Mouse (Mus musculus): Measurements from ENCODE around the gene Cdkl3. TPM values are rescaled to one million over a fixed set of nuclear protein-coding genes. Genes with fewer than 3 reads are reported as not detected.

Cdkl3 gene
- polyA plus RNA-seq, 1 experiment from 2014 or later = 13.2 TPM

GRCm38 (mm10) chr11:52077939-52078338 is 73.9 kb downstream of the Cdkl3 start:
- DNase-seq (ENCODE audit: low spot score) (no peak), ATAC-seq (replicated peaks; ENCODE audit: low FRiP score) (no peak)
- Histone ChIP-seq H3K27me3 (ENCODE audit: control insufficient read depth, insufficient read depth, low read length) (no peaks in the 10 kb centered on the region), H3K27ac (ENCODE audit: low read depth, low read length) (no peak overlapping the region), H3K9me3 (ENCODE audit: control insufficient read depth, low read length) (no peaks in the 10 kb centered on the region), H3K4me2 (ENCODE audit: low read depth, low read length, severe bottlenecking) (no peak overlapping the region), H3K9ac (ENCODE audit: low read length) (no peak overlapping the region), H3K4me3 (ENCODE audit: low read depth, low read length) (no peak overlapping the region), H3K36me3 (ENCODE audit: control insufficient read depth, insufficient read depth, low read length) (no peaks in the 10 kb centered on the region), H3K4me1 (replicated peaks; ENCODE audit: control insufficient read depth, insufficient read depth, low read length) (no peaks in the 10 kb centered on the region)
- 89% methylated on average over 4 of the region's 4 CpGs for WGBS

GRCm38 (mm10) chr11:52079978-52080377 is 76.0 kb downstream of the Cdkl3 start:
- Histone ChIP-seq H3K36me3 (ENCODE audit: control insufficient read depth, insufficient read depth, low read length) (no peaks in the 10 kb centered on the region), H3K4me3 (ENCODE audit: low read depth, low read length) (no peak overlapping the region), H3K27me3 (ENCODE audit: control insufficient read depth, insufficient read depth, low read length) (no peaks in the 10 kb centered on the region), H3K4me1 (replicated peaks; ENCODE audit: control insufficient read depth, insufficient read depth, low read length) (no peaks in the 10 kb centered on the region), H3K4me2 (ENCODE audit: low read depth, low read length, severe bottlenecking) (no peak overlapping the region), H3K9ac (ENCODE audit: low read length) (no peak overlapping the region), H3K27ac (ENCODE audit: low read depth, low read length) (no peak overlapping the region), H3K9me3 (ENCODE audit: control insufficient read depth, low read length) (no peaks in the 10 kb centered on the region)
- ATAC-seq (replicated peaks; ENCODE audit: low FRiP score) (peak; percentile 33; the same call in 1 of the 2 replicates), DNase-seq (ENCODE audit: low spot score) (peak; percentile 64)
- 12% methylated on average over 5 of the region's 5 CpGs for WGBS

- no peak for ATAC-seq (replicated peaks; ENCODE audit: low FRiP score)
- DNase-seq (ENCODE audit: low spot score) = no peak
- Histone ChIP-seq H3K27ac (ENCODE audit: low read depth, low read length) (no peak overlapping the region), H3K9me3 (ENCODE audit: control insufficient read depth, low read length) (no peaks in the 10 kb centered on the region), H3K36me3 (ENCODE audit: control insufficient read depth, insufficient read depth, low read length) (no peaks in the 10 kb centered on the region), H3K27me3 (ENCODE audit: control insufficient read depth, insufficient read depth, low read length) (no peaks in the 10 kb centered on the region), H3K4me3 (ENCODE audit: low read depth, low read length) (no peak overlapping the region), H3K9ac (ENCODE audit: low read length) (no peak overlapping the region), H3K4me1 (replicated peaks; ENCODE audit: control insufficient read depth, insufficient read depth, low read length) (no peaks in the 10 kb centered on the region), H3K4me2 (ENCODE audit: low read depth, low read length, severe bottlenecking) (no peak overlapping the region)
- WGBS = 88% methylated on average over 2 of the region's 2 CpGs
These were observed 76.6 kb downstream of the Cdkl3 start for GRCm38 (mm10) chr11:52080656-52081055.

- ATAC-seq (replicated peaks; ENCODE audit: low FRiP score) (no peak), DNase-seq (ENCODE audit: low spot score) (no peak)
- no peaks in the 10 kb centered on the region for H3K36me3 ChIP-seq (ENCODE audit: control insufficient read depth, insufficient read depth, low read length)
- H3K27ac ChIP-seq (ENCODE audit: low read depth, low read length) = no peak overlapping the region
- H3K9ac ChIP-seq (ENCODE audit: low read length) = no peak overlapping the region
- no peak overlapping the region for H3K4me3 ChIP-seq (ENCODE audit: low read depth, low read length)
- no peaks in the 10 kb centered on the region for H3K27me3 ChIP-seq (ENCODE audit: control insufficient read depth, insufficient read depth, low read length)
- WGBS = 78% methylated on average over 4 of the region's 4 CpGs
- no peaks in the 10 kb centered on the region for H3K4me1 ChIP-seq (replicated peaks; ENCODE audit: control insufficient read depth, insufficient read depth, low read length)
- no peaks in the 10 kb centered on the region for H3K9me3 ChIP-seq (ENCODE audit: control insufficient read depth, low read length)
- no peak overlapping the region for H3K4me2 ChIP-seq (ENCODE audit: low read depth, low read length, severe bottlenecking)
These were observed 81.8 kb downstream of the Cdkl3 start for GRCm38 (mm10) chr11:52085857-52086203.

- Histone ChIP-seq H3K4me3 (ENCODE audit: low read depth, low read length) (no peak overlapping the region), H3K36me3 (ENCODE audit: control insufficient read depth, insufficient read depth, low read length) (no peaks in the 10 kb centered on the region), H3K27me3 (ENCODE audit: control insufficient read depth, insufficient read depth, low read length) (no peaks in the 10 kb centered on the region), H3K9ac (ENCODE audit: low read length) (no peak overlapping the region), H3K4me1 (replicated peaks; ENCODE audit: control insufficient read depth, insufficient read depth, low read length) (no peaks in the 10 kb centered on the region), H3K27ac (ENCODE audit: low read depth, low read length) (no peak overlapping the region), H3K4me2 (ENCODE audit: low read depth, low read length, severe bottlenecking) (no peak overlapping the region), H3K9me3 (ENCODE audit: control insufficient read depth, low read length) (no peaks in the 10 kb centered on the region)
- DNase-seq (ENCODE audit: low spot score) (no peak), ATAC-seq (replicated peaks; ENCODE audit: low FRiP score) (no peak)
- 58% methylated on average over 9 of the region's 9 CpGs for WGBS
These were observed 82.3 kb downstream of the Cdkl3 start for GRCm38 (mm10) chr11:52086204-52086864.

GRCm38 (mm10) chr11:52089291-52089690 is 85.3 kb downstream of the Cdkl3 start:
- no peak overlapping the region for H3K27ac ChIP-seq (ENCODE audit: low read depth, low read length)
- no peaks in the 10 kb centered on the region for H3K27me3 ChIP-seq (ENCODE audit: control insufficient read depth, insufficient read depth, low read length)
- WGBS = 83% methylated on average over 8 of the region's 8 CpGs
- DNase-seq (ENCODE audit: low spot score) (no peak), ATAC-seq (replicated peaks; ENCODE audit: low FRiP score) (no peak)
- H3K4me3 ChIP-seq (ENCODE audit: low read depth, low read length) = no peak overlapping the region
- H3K4me2 ChIP-seq (ENCODE audit: low read depth, low read length, severe bottlenecking) = no peak overlapping the region
- no peaks in the 10 kb centered on the region for H3K4me1 ChIP-seq (replicated peaks; ENCODE audit: control insufficient read depth, insufficient read depth, low read length)
- H3K9ac ChIP-seq (ENCODE audit: low read length) = no peak overlapping the region
- H3K36me3 ChIP-seq (ENCODE audit: control insufficient read depth, insufficient read depth, low read length) = no peaks in the 10 kb centered on the region
- H3K9me3 ChIP-seq (ENCODE audit: control insufficient read depth, low read length) = no peaks in the 10 kb centered on the region

- no peak overlapping the region for H3K9ac ChIP-seq (ENCODE audit: low read length)
- no peaks in the 10 kb centered on the region for H3K27me3 ChIP-seq (ENCODE audit: control insufficient read depth, insufficient read depth, low read length)
- no peaks in the 10 kb centered on the region for H3K9me3 ChIP-seq (ENCODE audit: control insufficient read depth, low read length)
- H3K27ac ChIP-seq (ENCODE audit: low read depth, low read length) = no peak overlapping the region
- DNase-seq (ENCODE audit: low spot score) = no peak
- H3K4me1 ChIP-seq (replicated peaks; ENCODE audit: control insufficient read depth, insufficient read depth, low read length) = no peaks in the 10 kb centered on the region
- H3K4me2 ChIP-seq (ENCODE audit: low read depth, low read length, severe bottlenecking) = no peak overlapping the region
- no peak for ATAC-seq (replicated peaks; ENCODE audit: low FRiP score)
- no peaks in the 10 kb centered on the region for H3K36me3 ChIP-seq (ENCODE audit: control insufficient read depth, insufficient read depth, low read length)
- WGBS = 89% methylated on average over 9 of the region's 9 CpGs
- no peak overlapping the region for H3K4me3 ChIP-seq (ENCODE audit: low read depth, low read length)
These were observed 87.2 kb downstream of the Cdkl3 start for GRCm38 (mm10) chr11:52091261-52091660.

- H3K4me1 ChIP-seq (replicated peaks; ENCODE audit: control insufficient read depth, insufficient read depth, low read length) = peaks cover 4% of the 10 kb centered on the region; the same call in 1 of the 2 replicates
- WGBS = 69% methylated on average over 5 of the region's 5 CpGs
- H3K9ac ChIP-seq (ENCODE audit: low read length) = no peak overlapping the region
- H3K4me2 ChIP-seq (ENCODE audit: low read depth, low read length, severe bottlenecking) = no peak overlapping the region
- H3K27ac ChIP-seq (ENCODE audit: low read depth, low read length) = no peak overlapping the region
- no peak overlapping the region for H3K4me3 ChIP-seq (ENCODE audit: low read depth, low read length)
- no peaks in the 10 kb centered on the region for H3K27me3 ChIP-seq (ENCODE audit: control insufficient read depth, insufficient read depth, low read length)
- no peak for ATAC-seq (replicated peaks; ENCODE audit: low FRiP score)
- no peaks in the 10 kb centered on the region for H3K9me3 ChIP-seq (ENCODE audit: control insufficient read depth, low read length)
- no peaks in the 10 kb centered on the region for H3K36me3 ChIP-seq (ENCODE audit: control insufficient read depth, insufficient read depth, low read length)
- DNase-seq (ENCODE audit: low spot score) = no peak
These were observed 90.5 kb downstream of the Cdkl3 start for GRCm38 (mm10) chr11:52094568-52094967.

GRCm38 (mm10) chr11:52097016-52097415 is 93.0 kb downstream of the Cdkl3 start:
- H3K4me1 ChIP-seq (replicated peaks; ENCODE audit: control insufficient read depth, insufficient read depth, low read length) = peaks cover 6% of the 10 kb centered on the region; the same call in 1 of the 2 replicates
- no peak overlapping the region for H3K9ac ChIP-seq (ENCODE audit: low read length)
- H3K4me2 ChIP-seq (ENCODE audit: low read depth, low read length, severe bottlenecking) = no peak overlapping the region
- no peaks in the 10 kb centered on the region for H3K9me3 ChIP-seq (ENCODE audit: control insufficient read depth, low read length)
- no peak overlapping the region for H3K4me3 ChIP-seq (ENCODE audit: low read depth, low read length)
- WGBS = 73% methylated on average over 3 of the region's 3 CpGs
- H3K36me3 ChIP-seq (ENCODE audit: control insufficient read depth, insufficient read depth, low read length) = no peaks in the 10 kb centered on the region
- H3K27me3 ChIP-seq (ENCODE audit: control insufficient read depth, insufficient read depth, low read length) = no peaks in the 10 kb centered on the region
- no peak for ATAC-seq (replicated peaks; ENCODE audit: low FRiP score)
- DNase-seq (ENCODE audit: low spot score) = no peak
- no peak overlapping the region for H3K27ac ChIP-seq (ENCODE audit: low read depth, low read length)

Measured in forebrain, embryonic 11.5 days (tissue).